Mouse (Mus musculus): ENCODE results near the gene Muc3a. TPM values are rescaled to one million over a fixed set of nuclear protein-coding genes. Genes with fewer than 3 reads are reported as not detected.
A peak's percentile ranks its signal among the peaks of the same experiment; 100 is the strongest.

Muc3a gene
- polyA plus RNA-seq, 1 experiment from 2014 or later = 0.13 TPM

- TF ChIP-seq CTCF (IDR thresholded peaks at IDR 0.05; ENCODE audit: low read depth) = no peak
- no peaks in the 10 kb centered on the region for H3K4me1 ChIP-seq (replicated peaks; ENCODE audit: insufficient read depth, low read length)
- H3K27me3 ChIP-seq (ENCODE audit: insufficient read depth, low read length) = no peaks in the 10 kb centered on the region
- no peak overlapping the region for H3K4me3 ChIP-seq (replicated peaks; ENCODE audit: low read depth, low read length)
- ATAC-seq (replicated peaks; ENCODE audit: low FRiP score, low read depth) (peak; percentile 26; the same call in 1 of the 2 replicates), DNase-seq (ENCODE audit: low spot score) (no peak)
- H3K36me3 ChIP-seq (ENCODE audit: insufficient read depth, low read length) = no peaks in the 10 kb centered on the region
- no peak overlapping the region for H3K9ac ChIP-seq (ENCODE audit: low read depth, low read length)
- 70% methylated on average over 9 of the region's 9 CpGs for WGBS
- peak overlapping the region; percentile 14; the same call in 1 of the 2 replicates for H3K27ac ChIP-seq
- H3K4me2 ChIP-seq (ENCODE audit: low read length) = no peak overlapping the region
- no peaks in the 10 kb centered on the region for H3K9me3 ChIP-seq (replicated peaks; ENCODE audit: low read length)
These were observed 41.3 kb downstream of the Muc3a start for GRCm38 (mm10) chr5:137170836-137171380.

- no peak overlapping the region for H3K9ac ChIP-seq (ENCODE audit: low read depth, low read length)
- H3K4me2 ChIP-seq (ENCODE audit: low read length) = no peak overlapping the region
- no peaks in the 10 kb centered on the region for H3K4me1 ChIP-seq (replicated peaks; ENCODE audit: insufficient read depth, low read length)
- DNase-seq (ENCODE audit: low spot score) = no peak
- WGBS = 58% methylated on average over 6 of the region's 6 CpGs
- no peak overlapping the region for H3K27ac ChIP-seq
- TF ChIP-seq CTCF (IDR thresholded peaks at IDR 0.05; ENCODE audit: low read depth) = no peak
- ATAC-seq (replicated peaks; ENCODE audit: low FRiP score, low read depth) = no peak
- H3K4me3 ChIP-seq (replicated peaks; ENCODE audit: low read depth, low read length) = no peak overlapping the region
- no peaks in the 10 kb centered on the region for H3K36me3 ChIP-seq (ENCODE audit: insufficient read depth, low read length)
- no peaks in the 10 kb centered on the region for H3K27me3 ChIP-seq (ENCODE audit: insufficient read depth, low read length)
- no peaks in the 10 kb centered on the region for H3K9me3 ChIP-seq (replicated peaks; ENCODE audit: low read length)
These were observed 44.6 kb downstream of the Muc3a start for GRCm38 (mm10) chr5:137167539-137167938.

- H3K27ac ChIP-seq = no peak overlapping the region
- no peaks in the 10 kb centered on the region for H3K27me3 ChIP-seq (ENCODE audit: insufficient read depth, low read length)
- no peak overlapping the region for H3K4me2 ChIP-seq (ENCODE audit: low read length)
- 65% methylated on average over 8 of the region's 9 CpGs for whole genome bisulfite sequencing
- no peak overlapping the region for H3K9ac ChIP-seq (ENCODE audit: low read depth, low read length)
- no peaks in the 10 kb centered on the region for H3K9me3 ChIP-seq (replicated peaks; ENCODE audit: low read length)
- no peak for TF ChIP-seq CTCF (IDR thresholded peaks at IDR 0.05; ENCODE audit: low read depth)
- no peaks in the 10 kb centered on the region for H3K4me1 ChIP-seq (replicated peaks; ENCODE audit: insufficient read depth, low read length)
- ATAC-seq (replicated peaks; ENCODE audit: low FRiP score, low read depth) = no peak
- no peak overlapping the region for H3K4me3 ChIP-seq (replicated peaks; ENCODE audit: low read depth, low read length)
- H3K36me3 ChIP-seq (ENCODE audit: insufficient read depth, low read length) = no peaks in the 10 kb centered on the region
- DNase-seq (ENCODE audit: low spot score) = no peak
These were observed 46.2 kb downstream of the Muc3a start for GRCm38 (mm10) chr5:137166012-137166411.

GRCm38 (mm10) chr5:137161853-137162252 is 50.3 kb downstream of the Muc3a start:
- Histone ChIP-seq H3K9ac (ENCODE audit: low read depth, low read length) (no peak overlapping the region), H3K4me1 (replicated peaks; ENCODE audit: insufficient read depth, low read length) (no peaks in the 10 kb centered on the region), H3K36me3 (ENCODE audit: insufficient read depth, low read length) (no peaks in the 10 kb centered on the region), H3K4me3 (replicated peaks; ENCODE audit: low read depth, low read length) (no peak overlapping the region), H3K9me3 (replicated peaks; ENCODE audit: low read length) (no peaks in the 10 kb centered on the region), H3K27ac (no peak overlapping the region), H3K4me2 (ENCODE audit: low read length) (no peak overlapping the region), H3K27me3 (ENCODE audit: insufficient read depth, low read length) (no peaks in the 10 kb centered on the region)
- no peak for DNase-seq (ENCODE audit: low spot score)
- no peak for ATAC-seq (replicated peaks; ENCODE audit: low FRiP score, low read depth)
- no peak for TF ChIP-seq CTCF (IDR thresholded peaks at IDR 0.05; ENCODE audit: low read depth)
- WGBS = 73% methylated on average over 4 of the region's 4 CpGs

- ATAC-seq (replicated peaks; ENCODE audit: low FRiP score, low read depth) (no peak), DNase-seq (ENCODE audit: low spot score) (peak; percentile 18)
- peak; percentile 70 for TF ChIP-seq CTCF (IDR thresholded peaks at IDR 0.05; ENCODE audit: low read depth)
- Histone ChIP-seq H3K4me2 (ENCODE audit: low read length) (no peak overlapping the region), H3K36me3 (ENCODE audit: insufficient read depth, low read length) (no peaks in the 10 kb centered on the region), H3K4me3 (replicated peaks; ENCODE audit: low read depth, low read length) (no peak overlapping the region), H3K27me3 (ENCODE audit: insufficient read depth, low read length) (no peaks in the 10 kb centered on the region), H3K9me3 (replicated peaks; ENCODE audit: low read length) (no peaks in the 10 kb centered on the region), H3K27ac (no peak overlapping the region), H3K9ac (ENCODE audit: low read depth, low read length) (no peak overlapping the region), H3K4me1 (replicated peaks; ENCODE audit: insufficient read depth, low read length) (no peaks in the 10 kb centered on the region)
- 36% methylated on average over 11 of the region's 11 CpGs for WGBS
These were observed 52.7 kb downstream of the Muc3a start for GRCm38 (mm10) chr5:137159461-137159860.

Other genes with a start within 250 kb of the Muc3a start
- gene Cldn15, start 245.8 kb downstream of the Muc3a start, polyA plus RNA-seq (2015; fragmentation: Nextera tagmentation; extraction: Ambion mirVana) = 11.9 and 12.6 TPM in 2 replicates
- gene Plod3, start 225.4 kb downstream of the Muc3a start, polyA plus RNA-seq (2015; fragmentation: Nextera tagmentation; extraction: Ambion mirVana) = 30.6 and 32.0 TPM in 2 replicates
- 86.5 and 91.1 TPM in 2 replicates for gene Znhit1, start 224.4 kb downstream of the Muc3a start, polyA plus RNA-seq (2015; fragmentation: Nextera tagmentation; extraction: Ambion mirVana)
- gene Vgf, start 186.0 kb downstream of the Muc3a start, polyA plus RNA-seq (2015; fragmentation: Nextera tagmentation; extraction: Ambion mirVana) = 0.21 and 0.42 TPM in 2 replicates
- gene Ap1s1, start 166.3 kb downstream of the Muc3a start, polyA plus RNA-seq (2015; fragmentation: Nextera tagmentation; extraction: Ambion mirVana) = 160 and 172 TPM in 2 replicates
- gene Serpine1, start 140.1 kb downstream of the Muc3a start, polyA plus RNA-seq (2015; fragmentation: Nextera tagmentation; extraction: Ambion mirVana) = 0.05 and 0.13 TPM in 2 replicates
- 7.9 and 9.2 TPM in 2 replicates for gene Trim56, start 96.2 kb downstream of the Muc3a start, polyA plus RNA-seq (2015; fragmentation: Nextera tagmentation; extraction: Ambion mirVana)
- gene Muc3, start 63.1 kb downstream of the Muc3a start, polyA plus RNA-seq (2015; fragmentation: Nextera tagmentation; extraction: Ambion mirVana) = 0.24 TPM in 2 replicates
- gene Ache, start 75.1 kb upstream of the Muc3a start, polyA plus RNA-seq (2015; fragmentation: Nextera tagmentation; extraction: Ambion mirVana) = 6.5 and 7.4 TPM in 2 replicates
- gene Ufsp1, start 82.2 kb upstream of the Muc3a start, polyA plus RNA-seq (2015; fragmentation: Nextera tagmentation; extraction: Ambion mirVana) = 11.4 and 12.8 TPM in 2 replicates
- gene Srrt, start 95.3 kb upstream of the Muc3a start, polyA plus RNA-seq (2015; fragmentation: Nextera tagmentation; extraction: Ambion mirVana) = 68.0 and 77.7 TPM in 2 replicates
- 74.8 and 75.6 TPM in 2 replicates for gene Trip6, start 102.0 kb upstream of the Muc3a start, polyA plus RNA-seq (2015; fragmentation: Nextera tagmentation; extraction: Ambion mirVana)
- 11.8 and 12.0 TPM in 2 replicates for gene Slc12a9, start 121.2 kb upstream of the Muc3a start, polyA plus RNA-seq (2015; fragmentation: Nextera tagmentation; extraction: Ambion mirVana)
- 38.1 and 40.5 TPM in 2 replicates for gene Ephb4, start 137.7 kb upstream of the Muc3a start, polyA plus RNA-seq (2015; fragmentation: Nextera tagmentation; extraction: Ambion mirVana)